Mouse (Mus musculus) embryonic stem cell, embryonic (primary cell): Measurements from ENCODE around the gene Sass6.
"Not testable (repeated sequence)": the region's sequence is repeated elsewhere in the genome, so short reads cannot be mapped to it uniquely, and the experiment has no call there.

Experiments used
- CTCF ChIA-PET, 4 experiments: fragments of 300-600 bp in 2 of 4; fragments of 350-600 bp in 2 of 4; sonication (Branson Sonifier 250); formaldehyde crosslinking; loops; one replicate each; lab custom pipeline; 2022; ENCODE audit warnings: inconsistent platforms in 2 of 4; lab: Charles Lee
- POLR2A ChIA-PET, 4 experiments: fragments of 300-600 bp in 2 of 4; fragments of 350-600 bp in 2 of 4; sonication (Branson Sonifier 250); formaldehyde crosslinking; loops; one replicate each; lab custom pipeline; 2022; ENCODE audit warnings: antibody characterized with exemption in 4 of 4, inconsistent platforms in 1 of 4; lab: Charles Lee

The Sass6 gene

DNA sequence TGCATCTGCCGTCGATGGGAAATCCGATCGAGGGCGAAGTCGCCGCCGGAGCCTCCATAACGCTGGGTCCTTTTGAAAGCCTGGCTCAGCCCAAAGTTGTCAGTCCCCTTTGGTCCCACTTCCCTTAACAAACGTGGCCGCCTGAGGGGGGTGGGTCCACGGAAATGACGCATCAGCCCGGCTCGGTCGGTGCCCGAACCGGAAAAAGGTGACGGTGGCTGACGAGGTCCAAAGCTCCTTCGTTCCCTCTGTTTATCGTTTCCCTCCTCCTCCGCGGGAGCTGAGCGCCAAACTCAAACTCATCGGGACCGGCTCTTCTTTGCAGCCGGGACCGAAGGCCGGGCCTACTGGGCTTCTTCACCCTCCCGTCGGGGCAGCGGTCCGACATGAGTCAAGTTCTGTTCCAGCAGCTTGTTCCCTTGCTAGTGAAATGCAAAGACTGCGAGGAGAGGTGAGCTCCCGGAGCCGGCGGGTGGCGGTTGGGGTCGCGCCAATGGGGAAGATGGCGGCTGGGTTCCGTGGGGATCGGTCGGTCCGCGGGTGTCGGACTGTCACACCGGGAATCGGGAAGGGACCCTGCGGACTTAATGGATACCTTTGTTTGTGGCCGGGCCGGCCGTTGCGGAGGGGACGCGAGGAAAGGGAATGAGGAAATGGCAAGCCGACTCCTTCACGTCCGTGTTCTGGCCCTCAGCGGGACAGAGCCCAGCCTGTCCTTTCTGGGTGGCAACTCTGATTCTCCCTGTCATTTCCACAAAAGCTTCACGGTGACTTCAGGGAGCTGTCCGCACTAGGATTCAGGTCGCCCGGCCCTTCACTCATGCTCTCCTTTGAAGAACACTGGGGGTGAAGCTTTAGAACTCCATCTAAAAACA, at the start of gene Sass6:
Gene Sass6 (plus strand): TSS at position 255 of the 875 bp plus-strand sequence.
- POLR2A ChIA-PET, result interaction anchor here in 3 of 4 experiments (0.5 to 5.3 kb wide), 71 partner anchors 8 to 1003 kb away, joined by 3 to 34 read pairs (median 4); partner anchors contain the start of genes Dbt (in 3 of the 3), Rtca (in 2 of the 3), Slc35a3 (in 2 of the 3) and Cdc14a (in 1 of the 3)
- CTCF ChIA-PET, result interaction anchor here (0.5 to 1.6 kb wide), 19 partner anchors 11 to 263 kb away, joined by 3 to 9 read pairs (median 4); partner anchors contain the start of gene Dbt (in 2 of the 4)

DNA sequence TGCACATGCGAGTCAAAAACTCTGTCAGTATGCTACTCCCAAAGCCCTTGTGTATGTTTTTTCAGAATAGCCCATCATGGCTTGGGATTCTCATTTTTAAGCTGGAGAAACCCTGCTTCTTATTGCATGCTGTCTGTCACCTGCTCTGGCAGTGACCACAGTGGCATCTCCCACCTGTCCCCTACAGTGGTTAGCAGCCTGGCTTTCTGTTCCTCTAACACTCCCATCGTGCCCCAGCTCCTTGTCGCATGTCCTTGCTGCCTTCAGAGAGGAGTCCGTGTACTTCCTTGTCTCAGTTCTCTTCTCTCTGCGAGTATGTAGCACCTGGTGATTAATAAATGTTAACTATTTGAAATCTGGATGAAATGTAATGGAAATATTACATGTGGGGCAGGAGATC, 47.4 kb upstream of the Sass6 start:
- POLR2A ChIA-PET, result interaction anchor here in 2 of 4 experiments (0.6 to 1.4 kb wide), 3 partner anchors 14 to 18 kb away, joined by 3 read pairs; no protein-coding TSS in a partner anchor
- CTCF ChIA-PET, result no interaction called here

DNA sequence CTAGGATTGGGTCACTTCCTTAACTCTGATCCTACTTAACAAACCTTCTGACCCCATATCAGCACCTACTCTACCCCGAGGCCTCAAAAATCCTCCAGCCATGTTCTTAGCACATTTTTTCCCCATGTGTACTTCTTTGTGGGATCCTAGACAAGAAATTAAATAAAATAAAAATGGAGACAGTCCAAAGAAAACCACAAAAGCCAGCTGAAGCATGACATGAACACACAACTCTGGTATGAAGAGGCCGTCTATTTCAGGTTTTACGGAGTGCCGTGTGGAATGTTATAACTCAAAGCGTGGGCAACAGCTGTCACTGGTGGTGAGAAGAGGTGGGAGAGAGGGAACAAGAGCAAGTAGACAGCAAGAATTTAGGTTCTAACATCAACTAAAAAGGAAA, 43.4 kb upstream of the Sass6 start:
- POLR2A ChIA-PET, result no interaction called here
- CTCF ChIA-PET, result no interaction called here

DNA sequence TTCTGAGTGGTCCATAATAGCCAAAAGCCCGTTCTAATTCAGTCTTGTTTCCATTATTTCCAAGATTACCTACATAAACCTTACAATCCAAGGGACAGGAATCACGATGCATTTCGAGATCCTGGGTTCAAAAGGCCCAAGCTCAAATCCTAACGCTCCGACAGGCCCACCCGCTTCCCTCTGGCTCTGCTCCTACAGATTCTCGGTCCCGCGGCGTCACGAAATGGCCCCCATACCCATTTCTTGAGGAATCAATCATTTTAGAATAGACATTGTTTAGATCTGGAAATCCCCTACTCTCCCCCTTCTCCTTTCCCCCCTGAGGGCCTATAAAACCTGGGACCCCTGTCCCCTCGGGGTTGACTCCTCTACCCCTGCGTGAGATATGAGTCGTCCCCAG, 33.5 kb upstream of the Sass6 start:
- POLR2A ChIA-PET, CTCF ChIA-PET: not testable (repeated sequence)

DNA sequence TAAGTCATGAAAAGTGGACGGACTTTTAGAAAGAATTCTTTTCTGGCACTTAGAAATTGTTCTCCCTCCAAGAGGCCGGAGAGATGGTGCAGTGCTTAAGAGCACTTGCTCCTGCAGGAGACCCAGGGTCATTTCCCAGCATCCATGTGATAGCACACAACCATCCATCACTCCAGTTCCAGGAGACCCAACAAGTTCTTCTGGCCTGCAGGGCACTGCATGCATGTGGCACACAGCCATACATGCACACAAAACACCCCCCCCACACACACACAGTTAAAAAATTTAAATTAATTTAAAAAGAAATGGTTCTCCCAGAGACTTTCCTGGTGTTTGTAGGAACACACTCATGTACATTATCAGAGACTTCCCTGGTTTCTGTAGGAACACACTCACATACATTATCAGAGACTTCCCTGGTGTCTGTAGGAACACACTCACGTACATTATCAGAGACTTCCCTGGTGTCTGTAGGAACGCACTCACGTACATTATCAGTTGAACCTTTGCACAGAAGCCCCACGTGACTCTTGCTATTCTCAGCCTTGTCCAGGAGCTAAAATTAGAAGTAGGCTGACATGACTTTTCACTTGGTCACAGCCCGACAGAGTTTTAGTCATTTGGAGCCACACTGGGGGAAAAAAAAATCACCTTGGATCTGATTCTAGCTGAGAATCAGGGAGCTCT, 32.2 kb upstream of the Sass6 start, which contains the start of gene Lrrc39:
Gene Lrrc39 (plus strand): TSS at position 566 of the 687 bp plus-strand sequence.
- POLR2A ChIA-PET, result interaction anchor here in 2 of 4 experiments (0.8 to 1.5 kb wide), 3 partner anchors 10 to 74 kb away, joined by 3 to 5 read pairs (median 3); no protein-coding TSS in a partner anchor
- CTCF ChIA-PET, result interaction anchor here in 1 of 4 experiments (1.4 kb wide), 1 partner anchor 189 kb away, joined by 4 read pairs; no protein-coding TSS in a partner anchor

DNA sequence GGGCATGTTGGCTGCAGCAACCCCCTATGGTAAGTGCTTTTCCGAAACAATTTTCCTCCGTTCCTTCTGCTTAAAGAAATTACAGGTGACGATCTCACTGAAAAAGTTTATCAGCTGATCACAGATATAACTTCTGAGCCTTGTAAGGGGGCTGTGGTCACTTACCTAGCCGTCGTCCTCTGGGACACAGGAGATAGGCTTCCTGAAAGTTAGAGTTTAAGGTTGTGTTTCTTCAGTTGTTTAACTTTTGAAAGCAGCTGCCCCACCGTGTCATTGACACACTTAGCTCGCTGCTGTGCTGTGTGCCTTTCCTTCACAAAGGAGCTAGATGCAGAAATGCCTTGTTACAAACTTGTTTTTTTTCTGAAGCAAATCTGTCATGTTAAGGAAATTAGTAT, 31.7 kb upstream of the Sass6 start:
- POLR2A ChIA-PET, result interaction anchor here in 2 of 4 experiments (0.8 to 1.5 kb wide), 4 partner anchors 9 to 73 kb away, joined by 3 to 5 read pairs (median 3); no protein-coding TSS in a partner anchor
- CTCF ChIA-PET, result interaction anchor here in 1 of 4 experiments (1.4 kb wide), 1 partner anchor 188 kb away, joined by 4 read pairs; no protein-coding TSS in a partner anchor

DNA sequence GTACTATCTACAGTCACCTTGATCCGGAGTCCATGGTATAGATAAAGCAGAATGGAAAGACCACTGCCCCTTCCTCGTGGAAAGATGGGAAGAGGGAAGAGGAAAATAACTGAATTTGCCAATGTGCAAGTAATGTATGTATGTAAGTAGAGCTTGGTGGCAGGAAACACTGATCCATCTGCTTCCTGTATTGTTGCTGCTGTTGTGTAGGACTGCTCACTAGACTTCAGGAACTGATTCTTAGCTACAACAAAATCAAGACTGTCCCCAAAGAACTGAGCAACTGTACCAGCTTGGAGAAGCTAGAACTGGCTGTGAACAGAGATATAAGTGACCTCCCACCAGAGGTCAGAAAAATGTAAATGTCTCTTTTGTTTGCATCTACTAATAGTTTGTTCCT, 24.2 kb upstream of the Sass6 start:
- POLR2A ChIA-PET, result no interaction called here
- CTCF ChIA-PET, result no interaction called here

DNA sequence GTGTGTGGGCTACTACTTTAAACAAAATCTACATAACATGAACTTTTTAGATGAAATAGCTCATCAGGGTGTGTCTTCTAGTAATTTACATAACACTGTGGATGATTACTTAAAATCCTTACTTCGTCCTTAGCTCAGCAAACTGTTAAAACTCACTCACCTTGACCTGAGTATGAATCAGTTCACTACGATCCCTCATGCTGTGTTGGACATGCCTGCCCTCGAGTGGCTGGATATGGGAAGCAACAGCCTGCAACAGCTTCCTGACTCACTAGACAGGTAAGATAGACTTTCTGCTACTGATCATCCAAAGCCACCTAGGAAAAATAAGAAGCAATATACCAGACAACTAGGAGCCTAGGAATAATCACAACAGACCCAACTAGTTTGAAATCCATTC, 17.5 kb upstream of the Sass6 start:
- POLR2A ChIA-PET, result interaction anchor here (0.6 to 1.7 kb wide), 17 partner anchors 9 to 688 kb away, joined by 3 to 6 read pairs (median 4); partner anchors contain the start of genes Rtca (in 2 of the 4), Dbt (in 1 of the 4) and Sass6 (in 1 of the 4)
- CTCF ChIA-PET, result interaction anchor here (0.5 to 1.8 kb wide), 14 partner anchors 18 to 246 kb away, joined by 3 to 10 read pairs (median 6); partner anchors contain the start of genes Dbt (in 3 of the 4) and Sass6 (in 1 of the 4)

DNA sequence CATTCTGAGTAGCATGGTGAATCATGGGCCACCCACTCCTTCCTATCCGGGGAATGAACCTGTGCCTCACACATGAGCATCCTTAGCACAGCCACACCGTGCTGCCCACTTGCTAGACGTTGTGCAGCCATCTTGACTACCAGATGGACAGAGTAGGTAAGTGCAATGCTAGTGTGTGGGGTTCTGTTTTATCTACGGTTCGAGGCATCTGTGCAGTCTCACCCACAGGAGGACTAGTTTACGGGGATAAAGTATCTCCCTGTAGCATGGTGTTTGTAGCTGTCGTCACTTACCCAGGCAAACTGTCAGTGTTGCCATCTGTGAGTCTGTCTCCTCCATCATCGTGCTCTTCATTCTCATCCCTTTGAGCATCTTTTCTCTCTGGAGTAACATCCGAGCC, 12.6 kb upstream of the Sass6 start:
- CTCF ChIA-PET, result no interaction called here
- POLR2A ChIA-PET, result interaction anchor here in 2 of 4 experiments (1.9 to 5.0 kb wide), 2 partner anchors 11 to 12 kb away, joined by 8 to 34 read pairs; partner anchors contain the start of gene Sass6 (in 2 of the 2)

DNA sequence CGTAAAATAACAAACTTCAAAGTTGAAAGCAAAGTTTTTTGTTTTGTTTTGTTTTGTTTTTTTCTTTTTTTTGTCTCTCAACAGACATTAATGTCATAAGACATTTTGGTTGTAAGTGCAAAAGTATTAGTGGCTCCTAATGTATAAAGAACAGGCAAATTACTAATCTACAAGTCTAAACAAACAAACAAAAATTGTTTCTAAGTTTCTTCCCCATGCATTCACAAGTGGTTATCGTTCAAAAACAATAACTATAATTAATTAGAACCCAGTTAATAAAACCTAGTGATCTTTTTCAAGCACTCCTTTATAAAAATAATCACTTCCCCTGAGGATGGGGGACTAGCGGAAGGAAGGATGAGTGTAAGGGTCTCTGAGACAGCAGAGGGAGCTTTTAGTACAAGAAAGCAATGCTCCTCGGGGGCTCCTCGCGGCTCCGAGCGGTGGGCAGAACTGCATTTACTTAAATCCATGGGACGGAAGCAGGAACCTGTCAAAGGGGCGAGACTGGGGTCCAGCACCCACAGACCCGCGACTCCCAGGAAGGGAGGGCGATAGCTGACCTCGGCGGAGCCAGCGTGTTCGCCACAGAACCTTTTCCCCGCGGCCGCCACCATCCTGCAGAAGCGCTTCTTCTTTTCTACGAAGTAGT, 580 bp upstream of the Sass6 start:
- ChIA-PET POLR2A (interaction anchor here in 3 of 4 experiments (0.6 to 5.3 kb wide), 59 partner anchors 8 to 563 kb away, joined by 3 to 34 read pairs (median 4); partner anchors contain the start of genes Dbt (in 3 of the 3), Rtca (in 2 of the 3), Slc35a3 (in 2 of the 3) and Mfsd14a (in 1 of the 3)), CTCF (interaction anchor here (0.6 to 1.6 kb wide), 17 partner anchors 17 to 262 kb away, joined by 3 to 9 read pairs (median 4); partner anchors contain the start of gene Dbt (in 2 of the 4))

DNA sequence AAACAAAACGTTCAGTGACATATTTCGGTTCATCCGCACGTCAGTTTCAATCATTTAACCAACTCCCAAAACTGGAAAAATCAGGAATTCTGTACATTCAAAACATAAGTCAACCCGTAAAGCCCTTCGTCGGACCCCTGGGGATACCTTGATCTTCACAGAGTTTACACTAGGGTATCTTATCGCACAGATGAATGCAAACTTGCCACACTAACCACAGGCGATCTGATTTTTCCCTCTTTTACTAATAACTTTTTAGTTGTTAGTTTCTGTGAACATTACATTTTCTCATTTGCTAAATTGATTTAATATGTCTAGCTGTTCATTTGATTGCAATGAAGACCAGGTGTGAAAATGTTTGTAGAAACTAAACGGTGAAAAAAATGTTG, 815 bp downstream of the Sass6 start:
- CTCF ChIA-PET, result interaction anchor here in 1 of 4 experiments (1.2 to 1.6 kb wide), 4 partner anchors 83 to 255 kb away, joined by 3 to 5 read pairs (median 4); partner anchors contain the start of gene Dbt
- POLR2A ChIA-PET, result interaction anchor here in 3 of 4 experiments (0.5 to 5.3 kb wide), 45 partner anchors 8 to 588 kb away, joined by 3 to 34 read pairs (median 6); partner anchors contain the start of genes Dbt (in 2 of the 3), Rtca (in 2 of the 3), Cdc14a (in 1 of the 3) and Extl2 (in 1 of the 3)

DNA sequence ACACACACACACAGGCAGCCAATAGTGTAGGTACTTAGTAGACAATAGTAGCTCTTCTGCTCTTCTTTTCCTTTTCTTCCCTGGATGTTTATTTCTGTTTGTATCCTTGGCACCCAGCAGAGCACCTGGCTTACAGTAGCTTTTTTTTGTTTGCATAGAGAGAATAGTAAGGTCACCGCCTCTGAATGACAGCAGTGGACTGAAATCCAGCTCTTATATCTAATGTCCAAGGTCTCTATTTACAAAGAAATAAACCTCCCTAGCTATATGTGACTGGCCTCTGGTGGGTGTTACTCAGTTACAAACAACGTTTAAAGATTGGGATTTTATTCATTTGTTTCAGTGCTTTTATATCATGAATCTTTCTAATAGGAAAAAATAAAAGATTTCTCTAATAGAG, 4.9 kb downstream of the Sass6 start:
- ChIA-PET CTCF (interaction anchor here in 1 of 4 experiments (0.7 kb wide), 1 partner anchor 87 kb away, joined by 3 read pairs; the partner anchor contains the start of gene Dbt), POLR2A (interaction anchor here in 2 of 4 experiments (0.5 to 1.6 kb wide), 5 partner anchors 10 to 180 kb away, joined by 3 to 5 read pairs (median 3); partner anchors contain the start of gene Cdc14a (in 1 of the 2))

DNA sequence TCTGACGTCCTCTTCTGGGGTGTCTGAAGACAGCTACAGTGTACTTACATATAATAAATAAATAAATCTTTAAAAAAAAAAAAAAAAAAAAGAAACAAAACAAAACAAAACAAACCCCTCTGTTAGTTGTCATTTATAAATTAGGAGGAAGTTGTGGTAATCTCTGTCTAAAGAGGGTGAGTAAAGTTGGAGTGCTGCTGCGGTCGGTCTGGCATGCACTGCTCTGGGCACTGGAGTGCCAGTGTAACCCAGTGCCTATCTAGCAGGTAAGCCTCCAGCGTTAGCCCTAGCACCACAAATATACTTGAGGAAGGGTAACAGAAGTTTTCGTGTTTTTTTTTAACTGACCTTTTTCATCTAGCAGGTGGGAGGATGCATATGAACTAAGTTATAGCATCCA, 6.2 kb downstream of the Sass6 start:
- ChIA-PET POLR2A (interaction anchor here in 2 of 4 experiments (0.6 to 2.5 kb wide), 3 partner anchors 13 to 73 kb away, joined by 3 to 8 read pairs (median 7); partner anchors contain the start of gene Trmt13 (in 1 of the 2)), CTCF (interaction anchor here in 3 of 4 experiments (0.9 to 1.5 kb wide), 3 partner anchors 148 to 151 kb away, joined by 3 to 5 read pairs (median 4); no protein-coding TSS in a partner anchor)

DNA sequence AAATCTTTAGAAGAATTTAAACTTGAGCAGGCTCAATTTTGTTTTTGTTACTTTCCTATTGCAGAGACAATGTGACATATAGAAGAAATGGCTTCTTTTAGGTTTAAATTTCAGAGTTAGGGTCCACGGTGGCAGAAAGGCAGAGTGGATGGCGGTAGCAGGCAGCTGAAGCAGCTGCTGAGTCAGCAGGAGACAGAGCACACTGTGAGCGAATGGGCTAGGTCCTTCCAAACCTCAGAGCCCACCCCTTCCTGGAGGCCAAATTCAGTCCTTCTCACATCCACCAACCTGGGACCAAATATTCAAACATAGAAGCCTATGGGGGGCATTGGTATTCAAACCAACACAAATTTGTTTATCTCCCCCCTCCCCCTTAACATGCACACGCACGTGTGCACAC, 7.0 kb downstream of the Sass6 start:
- POLR2A ChIA-PET, result interaction anchor here in 1 of 4 experiments (0.6 to 2.5 kb wide), 6 partner anchors 13 to 30 kb away, joined by 3 to 7 read pairs (median 4); partner anchors contain the start of gene Trmt13
- CTCF ChIA-PET, result interaction anchor here (0.7 to 1.5 kb wide), 8 partner anchors 21 to 178 kb away, joined by 3 to 5 read pairs (median 3); partner anchors contain the start of gene Cdc14a (in 1 of the 4)

DNA sequence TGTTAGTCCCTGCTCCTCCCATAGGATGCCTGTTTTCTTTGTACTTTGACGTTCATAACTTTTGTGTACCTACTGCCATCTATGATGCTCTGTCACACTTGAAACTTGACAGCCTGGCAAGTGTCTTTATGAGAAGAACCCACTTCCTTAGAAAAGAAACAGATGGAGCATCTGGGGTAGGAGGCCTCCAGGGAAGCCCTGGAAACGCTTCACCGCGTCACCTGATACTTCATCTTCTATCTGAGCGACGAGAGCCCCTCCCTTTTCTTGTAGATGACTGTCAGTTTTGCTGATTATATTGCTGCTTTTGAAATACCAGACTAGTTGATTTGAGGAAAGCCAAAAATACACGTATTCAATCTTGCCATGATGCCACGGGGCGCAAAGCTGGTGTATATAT, 9.8 kb downstream of the Sass6 start:
- ChIA-PET CTCF (no interaction called here), POLR2A (interaction anchor here in 1 of 4 experiments (1.0 to 4.1 kb wide), 4 partner anchors 10 to 31 kb away, joined by 3 to 18 read pairs (median 4); partner anchors contain the start of gene Sass6)

DNA sequence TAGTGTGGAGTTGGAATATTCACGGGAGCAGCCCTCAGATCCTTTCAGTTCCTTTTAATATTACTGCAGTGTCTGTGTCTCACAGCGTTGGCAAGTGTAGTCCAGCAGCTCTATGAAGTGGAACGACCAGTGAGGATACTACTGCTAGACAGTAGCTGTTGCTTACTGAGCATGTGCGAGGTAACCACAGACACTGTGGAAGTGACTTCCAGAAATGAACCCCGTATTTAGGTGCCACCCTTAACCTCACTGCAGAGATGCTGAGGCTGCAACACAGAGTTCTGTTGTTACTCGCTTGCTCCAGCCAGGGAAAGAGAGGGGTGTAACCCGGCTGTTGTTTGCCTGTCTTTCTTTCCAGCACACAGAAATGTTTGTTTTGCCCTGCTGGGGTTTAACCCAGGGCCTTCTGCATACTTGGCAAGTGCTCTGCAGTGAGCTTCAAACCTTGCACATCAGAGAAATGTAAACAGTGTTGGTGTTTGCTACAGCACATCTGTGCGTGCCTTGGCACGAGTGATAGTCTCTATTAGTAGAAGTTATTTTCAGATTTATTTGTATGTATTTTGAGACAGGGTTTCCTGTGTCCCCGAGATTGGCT, 19.6 kb downstream of the Sass6 start, which contains the start of gene Trmt13:
Gene Trmt13 (minus strand): TSS at position 293 of the 598 bp plus-strand sequence.
- POLR2A ChIA-PET, result interaction anchor here in 2 of 4 experiments (0.6 to 2.2 kb wide), 11 partner anchors 8 to 100 kb away, joined by 3 to 8 read pairs (median 3); partner anchors contain the start of gene Sass6 (in 1 of the 2)
- CTCF ChIA-PET, result no interaction called here
